Mouse (Mus musculus) lung, postnatal 0 days (tissue): Measurements from ENCODE around the gene Gpc6. TPM values are rescaled to one million over a fixed set of nuclear protein-coding genes. Genes with fewer than 3 reads are reported as not detected.

Source experiments
- ATAC-seq: fragments of 200-750 bp; cut with Nextera tagmentation; 2 replicates; pipeline ENCODE4 v1.8.0; 2017; ENCODE audit warnings: moderate library complexity
- DNase-seq: peaks from one replicate; pipeline ENCODE4 v3.0.0-alpha.2; 2016; ENCODE audit warnings: low spot score
- H3K27ac ChIP-seq: fragments of 300-500 bp; sonication (generic); 2 replicates; pipeline ENCODE4 v1.5.1; 2014; ENCODE audit warnings: antibody characterized with exemption, mild to moderate bottlenecking, low read length, mixed read lengths
- H3K27me3 ChIP-seq: fragments of 300-500 bp; sonication (generic); replicated peaks from 2 replicates; pipeline ENCODE4 v1.6.1; 2014; ENCODE audit warnings: low read length, mixed read lengths; ENCODE audit not compliant: insufficient read depth
- H3K36me3 ChIP-seq: fragments of 300-500 bp; sonication (generic); 2 replicates; pipeline ENCODE4 v1.6.1; 2014; ENCODE audit warnings: low read length, mixed read lengths; ENCODE audit not compliant: insufficient read depth
- H3K4me1 ChIP-seq: fragments of 300-500 bp; sonication (generic); 2 replicates; pipeline ENCODE4 v1.6.1; 2014; ENCODE audit warnings: antibody characterized with exemption, low read depth, low read length, mixed read lengths; ENCODE audit not compliant: insufficient read depth
- H3K4me2 ChIP-seq: fragments of 300-500 bp; sonication (generic); replicated peaks from 2 replicates; pipeline ENCODE4 v1.6.1; 2014; ENCODE audit warnings: low read depth, mild to moderate bottlenecking, low read length, moderate library complexity, mixed read lengths
- H3K4me3 ChIP-seq: fragments of 300-500 bp; sonication (generic); 2 replicates; pipeline ENCODE4 v1.5.1; 2014; ENCODE audit warnings: low read depth, low read length
- H3K9ac ChIP-seq: fragments of 300-500 bp; sonication (generic); replicated peaks from 2 replicates; pipeline ENCODE4 v1.6.1; 2014; ENCODE audit warnings: low read depth, mild to moderate bottlenecking
- H3K9me3 ChIP-seq: fragments of 300-500 bp; sonication (generic); 2 replicates; pipeline ENCODE4 v1.6.1; 2016; ENCODE audit warnings: low read length, mixed read lengths
- CTCF ChIP-seq: IDR thresholded peaks from 2 replicates; pipeline ENCODE4 v1.5.1; 2016; ENCODE audit warnings: antibody characterized with exemption, mild to moderate bottlenecking
- EP300 ChIP-seq: IDR thresholded peaks from 2 replicates; pipeline ENCODE4 v1.6.1; 2016; ENCODE audit warnings: antibody characterized with exemption, mild to moderate bottlenecking, control low read depth
- WGBS: fragments of 180-500 bp; shearing (Covaris S2); extraction: QIAGEN DNeasy Blood & Tissue Kit; methylation state at CpG from one replicate; pipeline ENCODE4 v1.1.7; 2014; 5-methylcytosine and 5-hydroxymethylcytosine counted together
- polyA plus RNA-seq: library from polyadenylated mRNA; unstranded; fragments of >200 nt; fragmentation: Nextera tagmentation; extraction: Ambion mirVana; gene quantifications from 2 replicates; pipeline ENCODE4 v1.2.1, GENCODE M21; 2015

The Gpc6 gene
- polyA plus RNA-seq, 1 experiment from 2014 or later = 3.1 TPM

GRCm38 (mm10) chr14:117397165-117397564 lies 472.1 kb downstream of the Gpc6 start:
- 81% methylated on average over 3 of the region's 3 CpGs for WGBS
- TF ChIP-seq CTCF (no peak), EP300 (no peak)
- H3K9me3 ChIP-seq = no peaks in the 10 kb centered on the region
- DNase-seq (no peak), ATAC-seq (no peak)
- H3K4me3 ChIP-seq = no peak overlapping the region
- H3K9ac ChIP-seq = no peak overlapping the region
- no peak overlapping the region for H3K4me2 ChIP-seq
- no peaks in the 10 kb centered on the region for H3K27me3 ChIP-seq
- no peak overlapping the region for H3K27ac ChIP-seq
- H3K36me3 ChIP-seq = no peaks in the 10 kb centered on the region
- no peaks in the 10 kb centered on the region for H3K4me1 ChIP-seq

DNA sequence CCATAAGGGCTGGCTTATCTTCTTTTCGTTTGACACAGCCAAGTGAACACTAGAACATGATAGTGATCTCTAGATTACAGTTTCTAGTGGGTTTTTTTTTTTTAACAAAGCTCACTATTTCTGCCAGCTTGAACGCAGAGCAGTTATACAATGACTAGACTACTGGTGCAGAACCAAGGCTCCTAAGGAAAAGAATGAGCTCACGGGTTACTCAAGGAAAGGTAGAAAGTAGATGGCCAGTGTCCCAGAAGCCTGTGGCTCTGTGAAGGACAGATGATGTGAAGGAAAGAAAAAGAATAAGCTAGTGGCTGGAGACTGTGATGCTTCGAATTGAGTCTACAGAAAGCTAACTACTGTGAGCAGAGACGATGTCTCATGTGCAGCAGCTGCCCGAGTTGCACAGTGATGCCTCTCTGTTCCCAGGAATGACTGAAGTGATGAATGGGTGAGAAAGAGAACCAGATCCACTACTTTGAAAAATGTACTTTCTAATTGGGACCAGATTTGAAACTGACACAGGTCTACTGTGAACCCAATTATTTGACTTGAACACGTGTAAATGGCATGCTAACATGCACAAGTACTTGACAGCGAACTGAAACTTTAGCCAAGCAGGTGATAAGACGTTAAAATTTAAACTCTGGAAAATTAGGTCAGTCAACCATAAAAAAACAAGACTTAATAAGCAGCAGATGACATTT lies 482.9 kb downstream of the Gpc6 start:
- Histone ChIP-seq H3K4me1 (no peaks in the 10 kb centered on the region), H3K9me3 (no peaks in the 10 kb centered on the region), H3K9ac (no peak overlapping the region), H3K36me3 (no peaks in the 10 kb centered on the region), H3K4me3 (no peak overlapping the region), H3K27me3 (no peaks in the 10 kb centered on the region), H3K4me2 (no peak overlapping the region), H3K27ac (no peak overlapping the region)
- no peak for TF ChIP-seq CTCF
- no peak for TF ChIP-seq EP300
- ATAC-seq (no peak), DNase-seq (no peak)
- 62% methylated on average over 9 of the region's 9 CpGs for WGBS

- Histone ChIP-seq H3K4me3 (no peak overlapping the region), H3K4me1 (no peaks in the 10 kb centered on the region), H3K9ac (no peak overlapping the region), H3K27me3 (no peaks in the 10 kb centered on the region), H3K27ac (no peak overlapping the region), H3K36me3 (no peaks in the 10 kb centered on the region), H3K4me2 (no peak overlapping the region), H3K9me3 (no peaks in the 10 kb centered on the region)
- 70% methylated on average over 3 of the region's 3 CpGs for WGBS
- ATAC-seq (no peak), DNase-seq (no peak)
- TF ChIP-seq EP300 = no peak
- TF ChIP-seq CTCF = no peak
Measured at GRCm38 (mm10) chr14:117408525-117408835, 483.4 kb downstream of the Gpc6 start.

DNA sequence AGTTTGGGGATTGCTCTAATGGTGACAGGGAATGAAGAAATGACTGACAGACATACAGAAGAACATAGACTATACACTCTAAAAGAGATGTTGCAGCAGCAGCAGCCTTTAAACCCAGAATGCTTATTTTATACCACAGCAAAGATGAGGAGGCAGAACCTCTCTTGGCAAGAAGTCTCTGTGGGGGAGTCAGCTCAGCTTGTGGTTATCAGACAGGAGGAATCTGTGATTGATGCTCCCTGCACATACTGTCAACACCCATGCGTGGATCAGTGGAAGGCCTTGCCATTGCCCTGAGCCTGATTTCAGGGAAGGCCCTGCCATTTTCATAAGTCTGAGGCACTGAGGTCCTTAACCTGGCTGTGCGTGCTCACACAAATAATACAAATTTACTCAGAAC lies 484.7 kb downstream of the Gpc6 start:
- no peaks in the 10 kb centered on the region for H3K9me3 ChIP-seq
- H3K4me1 ChIP-seq = no peaks in the 10 kb centered on the region
- no peak for DNase-seq
- no peak overlapping the region for H3K4me3 ChIP-seq
- H3K27me3 ChIP-seq = no peaks in the 10 kb centered on the region
- no peak for ATAC-seq
- TF ChIP-seq EP300 = no peak
- TF ChIP-seq CTCF = no peak
- H3K27ac ChIP-seq = no peak overlapping the region
- H3K4me2 ChIP-seq = no peak overlapping the region
- no peak overlapping the region for H3K9ac ChIP-seq
- H3K36me3 ChIP-seq = no peaks in the 10 kb centered on the region
- 71% methylated on average over 2 of the region's 2 CpGs for WGBS

DNA sequence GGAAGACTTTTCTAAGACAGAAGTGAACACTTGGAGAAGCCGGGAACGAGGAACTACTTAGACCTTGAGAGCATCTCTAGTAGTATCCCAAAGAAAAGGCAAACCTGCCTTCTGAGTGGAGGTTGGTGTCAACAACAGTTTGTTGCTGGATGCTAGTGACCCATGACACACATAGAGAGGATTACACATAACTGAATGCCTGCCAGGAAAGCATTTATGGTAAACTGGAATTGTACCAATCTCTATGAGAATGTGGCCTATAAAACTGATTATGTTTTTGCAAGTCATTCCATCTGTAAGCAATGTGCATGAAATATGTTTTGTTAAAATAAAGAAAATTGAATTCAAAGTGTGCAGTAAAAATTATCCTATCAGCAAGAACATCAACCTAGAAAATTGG lies 485.4 kb downstream of the Gpc6 start:
- H3K36me3 ChIP-seq = no peaks in the 10 kb centered on the region
- no peaks in the 10 kb centered on the region for H3K27me3 ChIP-seq
- no peak overlapping the region for H3K4me2 ChIP-seq
- no peak overlapping the region for H3K4me3 ChIP-seq
- H3K4me1 ChIP-seq = no peaks in the 10 kb centered on the region
- ATAC-seq (no peak), DNase-seq (no peak)
- no peak overlapping the region for H3K27ac ChIP-seq
- 93% methylated on average over 2 of the region's 2 CpGs for WGBS
- no peaks in the 10 kb centered on the region for H3K9me3 ChIP-seq
- TF ChIP-seq EP300 (no peak), CTCF (no peak)
- H3K9ac ChIP-seq = no peak overlapping the region

- TF ChIP-seq EP300 (no peak), CTCF (no peak)
- Histone ChIP-seq H3K27ac (no peak overlapping the region), H3K4me2 (no peak overlapping the region), H3K36me3 (no peaks in the 10 kb centered on the region), H3K4me3 (no peak overlapping the region), H3K27me3 (no peaks in the 10 kb centered on the region), H3K9me3 (no peaks in the 10 kb centered on the region), H3K9ac (no peak overlapping the region), H3K4me1 (no peaks in the 10 kb centered on the region)
- no peak for DNase-seq
- ATAC-seq = no peak
Measured at GRCm38 (mm10) chr14:117415045-117415444, 489.9 kb downstream of the Gpc6 start.
